Mouse (Mus musculus): ENCODE data around the gene Fan1. TPM values are rescaled to one million over a fixed set of nuclear protein-coding genes. Genes with fewer than 3 reads are reported as not detected.

Fan1 gene
- 2.0 to 7.4 TPM (median 3.9 TPM) in 3 replicates for total RNA-seq (2017)

DNA sequence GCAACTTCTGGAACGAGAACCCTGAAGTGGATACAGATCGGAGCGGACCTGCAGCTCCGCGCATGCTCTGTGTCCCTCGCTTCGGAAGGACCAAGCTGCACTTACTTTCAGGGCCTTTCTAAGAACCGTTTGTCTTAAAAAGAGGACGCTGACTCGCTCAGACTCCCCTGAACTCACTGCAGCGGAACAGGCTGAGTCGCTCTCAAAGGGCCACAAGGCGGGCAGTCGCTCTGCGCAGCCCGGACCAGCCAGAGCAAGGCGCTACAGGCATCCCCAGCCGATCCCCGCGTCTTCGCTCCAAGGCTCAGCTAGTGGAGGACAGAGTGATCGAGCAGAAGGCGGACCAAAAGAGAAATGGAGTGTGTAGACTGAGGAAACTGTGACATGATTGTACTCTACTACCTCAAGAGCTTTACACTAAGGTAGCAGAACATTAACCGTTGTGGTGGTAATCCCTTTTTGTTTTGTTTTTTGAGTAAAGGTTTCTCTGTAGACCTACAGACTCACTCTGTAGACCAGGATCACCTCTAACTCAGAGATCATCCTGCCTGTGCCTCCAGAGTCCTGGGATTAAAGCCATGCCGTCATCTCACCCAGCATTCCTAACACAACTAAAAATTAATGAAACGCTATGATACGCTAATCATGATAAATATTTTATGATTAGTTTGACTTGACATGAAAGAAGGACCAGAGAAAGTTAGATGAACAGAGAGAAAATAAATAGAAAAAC, at the start of gene Fan1:
Gene Fan1, minus strand, starts transcription at position 266 of the 733 bp plus-strand sequence.
- peak; percentile 98 for ATAC-seq (replicated peaks; ENCODE audit: insufficient number of reproducible peaks, low FRiP score, low TSS enrichment, poor library complexity, severe bottlenecking)

DNA sequence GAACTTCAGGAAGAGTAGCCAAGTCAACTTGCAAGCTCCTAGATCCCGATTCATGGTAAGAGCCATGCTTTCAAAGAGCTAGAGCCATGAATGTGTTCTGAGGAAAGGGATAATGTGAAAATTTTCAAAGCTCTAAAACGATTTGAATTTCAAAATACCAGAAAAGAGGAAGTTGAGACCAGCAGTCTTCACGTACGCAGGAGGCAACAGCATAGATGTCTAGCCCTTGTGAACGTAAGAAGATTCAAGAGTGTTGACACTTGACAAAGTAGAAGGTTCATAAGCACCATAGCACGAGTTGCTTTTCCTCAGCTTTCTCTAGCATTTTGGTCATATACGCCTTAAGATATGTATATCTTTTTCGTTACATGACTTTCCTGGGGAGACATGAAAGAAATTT, 30.1 kb upstream of the Fan1 start:
- ATAC-seq (replicated peaks; ENCODE audit: insufficient number of reproducible peaks, low FRiP score, low TSS enrichment, poor library complexity, severe bottlenecking): no peak

DNA sequence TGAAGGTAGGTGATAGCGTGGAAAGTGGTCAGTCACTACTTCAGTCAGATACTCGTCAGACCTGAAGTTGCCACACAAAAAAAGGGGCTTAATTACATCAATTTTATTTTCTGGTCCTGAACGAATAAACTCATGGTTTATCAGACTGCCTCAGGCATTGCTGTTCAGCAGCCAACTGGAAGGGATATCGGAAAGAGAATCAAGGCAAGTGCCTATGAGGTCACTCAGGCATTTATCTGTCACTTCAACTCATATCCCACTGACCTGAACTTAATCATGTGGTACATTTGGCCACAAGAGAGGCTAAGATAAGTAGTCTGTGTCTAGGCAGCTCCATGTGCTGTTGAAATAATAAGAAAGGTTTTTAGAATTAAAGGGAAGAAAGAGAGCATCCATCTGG, 28.6 kb upstream of the Fan1 start:
- no peak for ATAC-seq (replicated peaks; ENCODE audit: insufficient number of reproducible peaks, low FRiP score, low TSS enrichment, poor library complexity, severe bottlenecking)

DNA sequence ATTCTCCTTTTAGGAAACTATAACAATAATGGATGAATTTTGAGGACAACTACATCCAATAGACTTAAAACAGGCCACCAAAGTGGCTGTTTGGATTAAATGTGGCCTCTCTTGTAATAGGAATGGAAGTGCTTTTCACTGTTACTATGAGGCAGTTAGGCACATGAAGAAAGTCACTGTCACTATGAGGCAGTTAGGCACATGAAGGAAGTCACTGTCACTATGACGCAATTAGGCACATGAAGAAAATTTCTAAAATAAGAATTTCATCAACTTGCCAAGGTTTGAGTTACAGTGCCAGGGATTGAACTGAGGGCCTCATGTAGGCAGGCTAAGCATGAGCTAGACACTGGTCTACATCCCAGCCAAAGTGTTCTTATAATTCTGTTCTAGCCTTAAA, 26.8 kb upstream of the Fan1 start:
- no peak for ATAC-seq (replicated peaks; ENCODE audit: insufficient number of reproducible peaks, low FRiP score, low TSS enrichment, poor library complexity, severe bottlenecking)

DNA sequence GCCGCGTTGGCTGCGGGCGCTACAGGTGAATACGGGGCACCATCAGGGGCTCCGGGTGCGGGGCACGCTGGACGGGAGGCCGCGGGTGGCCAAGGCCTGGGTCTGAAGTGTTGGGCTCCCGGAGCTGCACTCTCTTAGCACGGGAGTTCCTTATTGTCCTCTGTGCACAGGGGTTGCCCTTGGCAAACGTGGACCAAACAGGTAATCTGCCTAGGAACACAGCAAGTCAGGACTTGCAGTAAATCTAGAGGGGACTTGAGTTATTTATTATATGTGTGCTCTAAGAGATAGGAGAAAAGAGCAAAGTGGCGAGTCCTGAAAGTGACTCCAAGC, 18.9 kb upstream of the Fan1 start:
- ATAC-seq (replicated peaks; ENCODE audit: insufficient number of reproducible peaks, low FRiP score, low TSS enrichment, poor library complexity, severe bottlenecking): no peak

DNA sequence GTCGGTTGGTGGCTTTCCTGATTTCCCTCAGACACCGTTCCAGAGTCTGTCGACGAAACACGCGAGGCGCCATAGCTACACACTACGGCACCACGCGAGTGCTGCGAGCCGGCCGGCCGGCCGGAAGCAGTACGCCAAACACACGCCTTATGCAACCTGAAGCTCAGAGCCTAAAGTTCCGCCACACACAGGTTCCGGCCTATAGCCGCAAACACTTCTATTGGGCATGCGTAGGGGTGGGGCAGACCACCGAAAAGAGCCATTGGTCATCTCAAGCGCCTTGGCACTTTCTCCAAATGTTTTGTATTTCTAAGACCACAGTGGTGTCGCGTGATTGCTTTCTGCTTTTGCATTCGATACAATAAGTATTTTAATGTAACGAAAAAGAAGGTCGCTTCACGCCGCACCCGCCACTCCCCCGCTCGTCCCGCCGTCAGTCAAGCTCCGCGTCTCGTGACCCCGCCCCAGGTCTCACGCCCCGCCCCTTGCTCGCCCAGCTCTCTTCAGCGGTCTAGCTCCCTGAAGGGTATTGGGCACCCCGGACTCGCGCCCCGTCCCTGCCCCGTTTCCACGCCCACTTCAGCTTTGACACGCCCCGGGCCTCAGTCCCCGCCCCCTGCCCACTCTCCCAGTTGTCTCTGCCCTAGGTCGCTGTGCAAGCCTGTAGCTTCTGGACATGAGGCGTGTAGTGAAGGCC, 18.4 kb upstream of the Fan1 start, which contains the start of the genes Mphosph10 and Mcee:
Gene Mphosph10, minus strand, starts transcription at position 147 of the 697 bp plus-strand sequence.
Gene Mcee, plus strand, starts transcription at position 486 of the 697 bp plus-strand sequence.
- ATAC-seq (replicated peaks; ENCODE audit: insufficient number of reproducible peaks, low FRiP score, low TSS enrichment, poor library complexity, severe bottlenecking): peak; percentile 94

DNA sequence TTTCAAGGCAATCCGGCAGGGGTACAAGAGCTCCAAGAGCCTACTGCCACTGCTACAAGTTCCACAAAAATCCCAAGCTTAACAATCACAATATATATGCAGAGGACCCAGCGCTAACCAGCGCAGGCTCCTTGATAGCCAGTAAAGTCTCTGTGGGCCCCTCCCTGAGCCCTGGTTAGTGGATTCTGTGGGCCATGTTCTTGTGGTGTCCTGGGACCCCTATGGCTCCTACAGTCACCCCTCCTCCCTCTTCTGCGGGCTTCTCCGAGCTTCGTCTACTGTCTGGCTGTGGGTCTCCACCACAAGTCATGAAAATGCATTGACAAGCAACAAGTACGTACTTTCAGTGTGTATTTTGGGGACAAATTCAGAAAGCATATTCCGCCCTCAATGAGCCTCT, 17.6 kb upstream of the Fan1 start:
- ATAC-seq (replicated peaks; ENCODE audit: insufficient number of reproducible peaks, low FRiP score, low TSS enrichment, poor library complexity, severe bottlenecking): no peak

DNA sequence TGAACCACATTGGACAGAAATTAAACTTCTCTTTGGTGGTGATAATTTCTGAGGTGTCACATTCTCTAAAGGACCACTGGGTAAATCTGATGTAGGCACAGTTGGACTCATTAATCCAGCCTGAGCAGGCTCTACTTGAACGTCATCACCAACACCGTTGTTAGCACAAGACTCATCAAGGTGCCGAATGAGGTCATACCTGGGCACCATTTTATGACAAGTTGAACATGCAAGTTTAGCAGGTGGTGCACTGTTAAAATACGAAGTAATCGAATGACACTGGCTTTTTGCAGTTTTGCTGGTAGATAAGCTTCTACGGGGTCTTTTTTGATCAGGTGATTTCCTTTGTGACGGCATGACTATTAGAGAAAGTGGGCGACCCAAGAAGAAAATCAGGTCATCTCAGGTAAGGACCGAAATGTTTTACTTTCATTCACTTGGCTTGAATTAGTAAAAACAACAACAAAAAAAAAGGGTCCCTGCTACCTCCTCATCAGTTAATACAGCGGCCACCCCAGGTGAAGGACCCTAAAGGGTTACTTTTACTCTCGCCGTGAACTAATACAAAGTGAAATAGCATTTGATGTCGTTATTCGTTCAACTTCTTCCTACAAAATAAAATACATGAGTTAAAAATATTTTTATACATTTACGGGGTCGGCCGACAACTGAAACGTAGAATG, 607 bp downstream of the Fan1 start:
- ATAC-seq (replicated peaks; ENCODE audit: insufficient number of reproducible peaks, low FRiP score, low TSS enrichment, poor library complexity, severe bottlenecking): no peak

DNA sequence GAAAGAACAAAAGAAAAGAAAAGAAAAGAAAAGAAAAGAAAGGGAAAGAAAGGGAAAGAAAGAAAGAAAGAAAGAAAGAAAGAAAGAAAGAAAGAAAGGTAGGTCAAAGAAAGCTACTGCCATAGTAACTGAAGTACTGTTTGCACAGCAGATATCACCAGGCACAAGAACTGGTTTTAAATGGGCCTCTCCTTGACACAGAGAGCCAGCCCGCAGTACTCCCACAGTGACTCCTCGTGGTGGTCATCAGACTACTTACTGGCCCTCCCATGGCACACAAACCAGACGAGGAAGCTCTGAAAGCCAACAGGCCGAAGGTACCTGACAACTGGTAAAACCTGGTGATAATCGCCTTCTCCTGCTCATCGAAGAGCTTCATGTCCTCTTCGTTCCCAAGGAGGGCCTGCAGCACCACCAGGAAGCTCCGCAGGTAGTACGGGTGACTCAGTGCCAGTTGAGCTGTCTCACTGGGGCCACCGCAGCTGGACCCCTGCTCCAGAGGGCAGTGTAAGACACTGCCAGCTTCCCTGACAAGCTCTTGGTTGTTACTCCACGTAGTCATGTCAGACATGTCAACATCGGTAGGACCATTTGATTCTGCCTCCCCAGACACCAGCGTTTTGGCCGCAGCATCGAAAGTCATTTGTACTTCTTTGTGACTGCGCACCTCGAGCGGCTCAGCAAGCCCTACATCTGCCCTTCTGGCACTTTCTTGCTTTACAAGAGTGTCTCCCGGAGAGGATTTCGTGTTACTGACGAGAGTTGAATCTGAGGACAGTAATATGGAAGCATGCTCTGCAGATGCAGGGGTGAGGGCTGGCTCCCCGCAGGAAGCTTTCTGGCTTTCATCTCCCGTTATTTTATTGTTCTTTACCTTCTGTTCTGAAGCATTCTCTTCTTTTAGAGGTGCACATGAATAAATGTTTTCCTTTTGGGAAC, 1.7 kb downstream of the Fan1 start:
- no peak for ATAC-seq (replicated peaks; ENCODE audit: insufficient number of reproducible peaks, low FRiP score, low TSS enrichment, poor library complexity, severe bottlenecking)

DNA sequence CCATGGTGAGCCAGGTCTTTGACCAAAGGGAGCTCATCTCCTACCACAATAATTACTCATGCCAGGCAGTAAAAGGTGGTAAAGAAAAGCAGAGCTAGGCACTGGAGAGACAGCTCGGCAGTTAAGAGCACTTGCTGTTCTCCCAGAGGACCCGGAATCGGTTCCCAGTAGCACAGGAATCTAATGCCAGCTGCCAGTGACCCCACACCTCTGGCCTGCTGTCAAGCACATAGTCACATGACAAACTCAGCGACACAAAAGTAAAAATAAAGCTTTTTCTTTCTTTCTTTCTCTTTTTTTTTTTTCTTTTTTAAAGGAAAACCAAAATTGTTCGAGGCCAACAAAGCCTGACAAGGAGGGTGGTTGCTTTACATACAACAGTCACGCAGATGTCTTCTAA, 4.1 kb downstream of the Fan1 start:
- no peak for ATAC-seq (replicated peaks; ENCODE audit: insufficient number of reproducible peaks, low FRiP score, low TSS enrichment, poor library complexity, severe bottlenecking)

DNA sequence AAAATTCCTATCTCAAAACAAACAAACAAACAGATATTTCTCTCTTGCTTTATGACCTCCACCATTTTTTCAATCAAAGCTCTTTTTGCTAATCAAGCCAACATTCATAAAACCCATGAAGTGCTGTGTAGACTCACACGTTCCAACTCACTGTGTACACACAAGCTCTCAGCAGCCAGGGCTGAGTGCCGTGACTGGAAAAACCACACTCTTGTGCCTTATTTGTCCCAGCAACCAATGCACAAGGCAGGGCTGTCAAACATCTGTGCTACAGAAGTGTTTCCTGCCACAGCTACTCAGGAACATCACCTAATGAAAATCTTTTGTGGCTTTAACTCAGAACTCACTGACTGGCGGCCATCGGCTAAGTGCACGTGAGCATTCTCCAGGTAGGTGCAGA, 8.0 kb downstream of the Fan1 start:
- ATAC-seq (replicated peaks; ENCODE audit: insufficient number of reproducible peaks, low FRiP score, low TSS enrichment, poor library complexity, severe bottlenecking): no peak

DNA sequence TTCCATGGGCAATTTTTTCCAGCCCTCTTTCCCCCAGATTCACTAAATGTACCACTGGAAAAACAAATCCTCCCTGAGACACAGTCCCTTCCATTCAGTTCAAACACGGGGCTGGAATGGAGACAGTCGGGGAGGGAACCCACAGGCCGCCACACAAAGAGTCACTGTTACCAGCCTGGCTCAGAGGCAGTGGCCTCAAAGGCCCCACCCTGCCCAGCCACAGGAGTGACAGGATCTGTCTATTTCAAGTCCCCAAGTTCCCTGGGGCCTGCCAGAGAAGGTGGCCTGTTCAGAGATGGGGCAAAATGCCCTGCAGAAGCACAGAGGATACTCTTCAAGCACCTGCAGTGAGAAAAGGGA, 13.3 kb downstream of the Fan1 start:
- no peak for ATAC-seq (replicated peaks; ENCODE audit: insufficient number of reproducible peaks, low FRiP score, low TSS enrichment, poor library complexity, severe bottlenecking)

DNA sequence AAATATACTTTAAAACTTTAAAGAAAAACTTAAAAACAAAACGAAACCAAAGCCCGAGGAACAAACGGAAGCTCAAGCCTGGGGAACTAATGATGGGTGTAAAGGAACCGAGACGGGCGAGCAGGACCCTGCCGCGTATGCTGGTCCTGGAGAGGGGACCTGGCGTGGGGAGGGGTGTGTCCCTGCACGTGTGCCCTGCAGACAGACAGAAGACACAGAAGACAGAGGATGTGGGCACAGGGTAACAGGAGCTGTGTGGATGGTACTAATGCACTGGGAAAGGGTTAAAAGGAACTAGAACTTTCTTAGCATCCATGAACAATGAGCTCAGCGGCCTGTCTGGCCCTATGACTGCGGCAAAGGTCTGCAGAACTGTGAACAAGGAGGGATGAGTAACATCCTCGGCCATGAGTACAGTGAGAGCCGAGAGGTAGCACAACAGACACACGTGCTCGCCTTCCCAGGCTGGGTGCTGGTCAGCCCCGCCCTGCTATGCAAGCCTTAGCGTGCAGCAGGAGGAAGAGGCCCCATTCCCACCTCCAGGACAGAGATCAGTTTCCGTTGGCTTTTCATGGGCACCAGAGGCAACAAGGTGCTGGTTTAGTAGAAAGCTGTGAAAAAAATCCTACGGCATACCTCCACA, 13.8 kb downstream of the Fan1 start:
- no peak for ATAC-seq (replicated peaks; ENCODE audit: insufficient number of reproducible peaks, low FRiP score, low TSS enrichment, poor library complexity, severe bottlenecking)

DNA sequence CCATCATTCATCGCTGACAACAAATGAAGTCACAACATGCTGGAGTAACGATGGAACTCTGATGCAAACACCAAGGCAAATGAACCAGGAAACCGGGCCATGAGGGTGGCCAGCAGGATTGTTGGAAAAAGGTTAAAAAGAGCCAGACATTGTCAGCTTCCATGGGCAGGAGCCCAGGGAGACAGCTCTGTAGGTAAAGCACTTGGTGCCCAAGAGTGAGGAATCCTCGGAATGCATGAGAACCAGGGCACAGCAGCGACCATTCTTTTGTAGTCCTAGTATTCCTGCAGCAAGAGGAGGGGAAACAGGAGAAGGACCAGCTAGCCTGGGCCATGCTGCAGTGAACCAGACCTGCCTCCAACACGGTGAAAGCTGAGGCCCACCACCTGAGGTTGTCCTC, 15.2 kb downstream of the Fan1 start:
- no peak for ATAC-seq (replicated peaks; ENCODE audit: insufficient number of reproducible peaks, low FRiP score, low TSS enrichment, poor library complexity, severe bottlenecking)

DNA sequence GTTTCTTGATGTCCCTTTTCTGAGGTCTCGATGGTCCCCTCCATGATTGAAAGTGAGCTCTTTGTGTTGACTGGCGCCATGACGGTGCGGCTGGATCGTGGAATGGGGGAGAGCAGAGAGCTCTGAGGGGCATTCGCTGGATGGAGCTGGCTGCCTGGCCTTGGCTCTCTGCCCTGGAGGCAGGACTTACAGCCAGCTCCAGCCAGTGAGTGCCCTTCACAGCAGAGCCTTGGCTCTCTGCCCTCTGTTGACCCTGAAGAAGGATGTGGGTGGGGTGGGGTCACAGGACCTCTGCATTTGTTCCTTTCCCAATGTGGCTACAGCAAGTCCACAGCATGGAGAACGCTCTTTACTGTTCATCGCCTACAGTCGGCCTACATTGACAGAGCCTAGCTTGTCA, 16.5 kb downstream of the Fan1 start:
- ATAC-seq (replicated peaks; ENCODE audit: insufficient number of reproducible peaks, low FRiP score, low TSS enrichment, poor library complexity, severe bottlenecking): no peak

DNA sequence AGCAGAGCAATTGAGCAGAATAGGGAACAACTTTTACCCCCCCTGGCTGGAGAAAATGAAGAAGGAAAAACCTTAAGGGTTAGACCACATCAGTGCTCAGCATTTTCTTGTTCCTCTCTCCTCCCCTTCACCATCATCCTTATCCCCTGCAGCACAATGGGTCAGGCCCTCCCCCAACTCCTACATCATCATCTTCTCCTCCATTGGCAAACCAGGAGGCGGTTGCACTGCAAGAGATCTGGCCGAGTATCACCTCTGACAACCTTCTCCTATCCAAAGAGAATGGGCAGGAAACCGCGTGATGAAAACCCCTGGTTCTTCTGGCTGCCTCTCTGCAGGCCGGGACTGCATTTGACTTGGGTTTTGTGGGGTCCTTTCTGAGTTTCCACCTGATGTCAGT, 17.2 kb downstream of the Fan1 start:
- no peak for ATAC-seq (replicated peaks; ENCODE audit: insufficient number of reproducible peaks, low FRiP score, low TSS enrichment, poor library complexity, severe bottlenecking)

DNA sequence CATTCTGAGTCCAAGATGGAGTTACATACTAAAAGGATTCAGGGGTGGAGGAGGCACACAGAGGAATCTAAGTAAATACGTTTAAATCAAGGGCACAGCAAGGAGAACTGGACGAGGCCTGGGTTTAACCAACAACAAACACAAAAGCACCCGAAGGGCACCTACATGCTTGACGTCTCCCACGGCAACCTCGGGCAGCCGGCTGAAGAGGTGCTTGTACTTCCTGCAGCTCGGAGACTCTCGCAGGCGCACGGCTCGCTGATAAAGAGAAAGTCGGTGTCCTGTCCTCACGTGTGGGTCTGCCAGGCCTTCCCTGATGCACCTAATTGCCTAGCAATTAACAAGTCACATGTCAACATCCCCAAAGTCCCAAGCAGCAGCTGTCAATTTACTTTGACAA, 19.7 kb downstream of the Fan1 start:
- no peak for ATAC-seq (replicated peaks; ENCODE audit: insufficient number of reproducible peaks, low FRiP score, low TSS enrichment, poor library complexity, severe bottlenecking)

DNA sequence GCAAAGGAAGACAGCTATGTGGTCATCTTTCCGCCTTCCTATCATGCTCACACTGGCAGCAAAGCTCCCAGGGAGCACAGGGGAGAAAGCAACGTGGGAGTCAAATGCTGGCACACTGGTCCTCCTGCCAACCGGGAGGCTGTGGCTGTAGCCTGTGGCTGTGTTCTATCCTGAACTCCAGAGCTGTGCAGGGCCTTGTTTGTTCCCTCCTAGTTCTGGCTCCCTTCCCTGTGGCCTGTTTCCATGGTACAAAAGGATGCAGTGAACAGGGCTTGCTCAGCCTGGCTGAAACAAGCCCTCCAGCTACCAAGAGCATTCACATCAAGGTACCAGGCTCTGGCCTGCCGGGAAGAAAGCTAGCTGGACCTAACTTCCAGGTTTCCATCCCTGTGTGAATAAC, 22.8 kb downstream of the Fan1 start:
- no peak for ATAC-seq (replicated peaks; ENCODE audit: insufficient number of reproducible peaks, low FRiP score, low TSS enrichment, poor library complexity, severe bottlenecking)

All from monocyte, adult 5-6 weeks (primary cell).